Mouse (Mus musculus) stomach, embryonic 16.5 days (tissue): ENCODE results near the gene Olfr722. TPM values are rescaled to one million over a fixed set of nuclear protein-coding genes. Genes with fewer than 3 reads are reported as not detected.
"Not testable (repeated sequence)": the region's sequence is repeated elsewhere in the genome, so short reads cannot be mapped to it uniquely, and the experiment has no call there.

Source experiments
- ATAC-seq: fragments of 200-750 bp; cut with Nextera tagmentation; 2 replicates; pipeline ENCODE4 v1.8.0; 2017; ENCODE audit warnings: moderate number of reproducible peaks, moderate TSS enrichment; ENCODE audit not compliant: insufficient read depth, low FRiP score
- H3K27ac ChIP-seq: fragments of 300-500 bp; sonication (generic); 2 replicates; pipeline ENCODE4 v1.5.1; 2014; ENCODE audit warnings: low read length
- H3K27me3 ChIP-seq: fragments of 300-500 bp; sonication (generic); 2 replicates; pipeline ENCODE4 v1.6.1; 2014; ENCODE audit warnings: low read length, control low read depth, mixed read lengths; ENCODE audit not compliant: control insufficient read depth, insufficient read depth
- H3K36me3 ChIP-seq: fragments of 300-500 bp; sonication (generic); 2 replicates; pipeline ENCODE4 v1.6.1; 2014; ENCODE audit warnings: low read length; ENCODE audit not compliant: control insufficient read depth, insufficient read depth
- H3K4me1 ChIP-seq: fragments of 300-500 bp; sonication (generic); 2 replicates; pipeline ENCODE4 v1.6.1; 2014; ENCODE audit warnings: low read length, control low read depth, mixed read lengths; ENCODE audit not compliant: control insufficient read depth, insufficient read depth
- H3K4me2 ChIP-seq: fragments of 300-500 bp; sonication (generic); 2 replicates; pipeline ENCODE4 v1.6.1; 2014; ENCODE audit warnings: low read depth, low read length, mixed read lengths
- H3K4me3 ChIP-seq: fragments of 300-500 bp; sonication (generic); replicated peaks from 2 replicates; pipeline ENCODE4 v1.5.1; 2014; ENCODE audit warnings: mild to moderate bottlenecking, low read length
- H3K9ac ChIP-seq: fragments of 300-500 bp; sonication (generic); 2 replicates; pipeline ENCODE4 v1.6.1; 2014; ENCODE audit warnings: low read length
- H3K9me3 ChIP-seq: fragments of 300-500 bp; sonication (generic); replicated peaks from 2 replicates; pipeline ENCODE4 v1.6.1; 2016; ENCODE audit warnings: low read length, control low read depth; ENCODE audit not compliant: control insufficient read depth
- polyA plus RNA-seq: library from polyadenylated mRNA; unstranded; fragments of >200 nt; fragmentation: Nextera tagmentation; extraction: Ambion mirVana; gene quantifications from 2 replicates; pipeline ENCODE4 v1.2.1, GENCODE M21; 2015

The Olfr722 gene
- polyA plus RNA-seq = not detected in 2 replicates

DNA sequence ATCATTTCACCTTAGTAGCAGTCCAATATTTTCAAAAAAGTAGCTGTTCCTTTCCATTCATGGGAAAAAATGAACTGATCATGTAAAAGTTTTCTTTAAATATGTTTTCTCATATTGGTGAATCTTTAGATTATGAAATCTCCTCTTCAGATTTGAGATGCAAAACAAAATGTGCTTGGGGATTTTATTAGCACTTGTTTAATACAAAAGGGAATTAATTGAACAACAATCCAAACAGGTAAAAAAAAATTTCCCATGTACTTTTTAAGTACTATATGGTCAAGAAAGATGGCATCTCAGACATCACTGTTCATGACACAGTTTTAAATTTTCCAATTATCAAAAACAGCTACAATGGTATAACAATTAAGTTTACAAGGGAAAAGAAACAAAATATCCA is at the start of gene Olfr722:
Gene Olfr722, minus strand, starts transcription at position 101 of the 400 bp plus-strand sequence.
- Histone ChIP-seq H3K4me2 (no peak within 1 kb of the TSS), H3K27me3 (no peaks in the 10 kb centered on the region), H3K9me3 (no peaks in the 10 kb centered on the region), H3K27ac (no peak within 1 kb of the TSS), H3K36me3 (no peaks in the 10 kb centered on the region), H3K4me3 (no peak within 1 kb of the TSS), H3K9ac (no peak within 1 kb of the TSS), H3K4me1 (no peaks in the 10 kb centered on the region)
- ATAC-seq = no peak

DNA sequence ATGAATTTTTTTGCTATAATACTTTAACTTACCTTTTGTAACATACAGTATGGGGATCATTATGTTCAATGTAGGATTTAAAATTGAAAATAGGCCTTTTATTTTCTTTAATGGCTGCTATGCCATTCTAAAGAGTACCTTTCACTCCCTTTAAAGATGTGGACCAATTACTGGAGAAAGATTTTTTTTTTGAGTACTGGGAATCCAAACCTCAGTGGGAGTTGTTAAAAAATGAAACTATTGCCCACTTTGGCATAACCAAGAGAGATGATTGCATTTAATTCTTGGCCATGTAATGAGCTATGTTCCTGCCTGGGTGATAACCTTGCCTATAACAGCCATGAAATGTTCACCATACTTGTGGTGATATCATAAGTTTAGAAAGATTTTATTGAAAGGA is 29.9 kb upstream of the Olfr722 start, which contains the start of gene Olfr723:
Gene Olfr723, minus strand, starts transcription at position 101 of the 400 bp plus-strand sequence.
- ATAC-seq, H3K4me2 ChIP-seq, H3K4me1 ChIP-seq, H3K9ac ChIP-seq, H3K9me3 ChIP-seq, H3K27me3 ChIP-seq, H3K27ac ChIP-seq, H3K4me3 ChIP-seq, H3K36me3 ChIP-seq: not testable (repeated sequence)

DNA sequence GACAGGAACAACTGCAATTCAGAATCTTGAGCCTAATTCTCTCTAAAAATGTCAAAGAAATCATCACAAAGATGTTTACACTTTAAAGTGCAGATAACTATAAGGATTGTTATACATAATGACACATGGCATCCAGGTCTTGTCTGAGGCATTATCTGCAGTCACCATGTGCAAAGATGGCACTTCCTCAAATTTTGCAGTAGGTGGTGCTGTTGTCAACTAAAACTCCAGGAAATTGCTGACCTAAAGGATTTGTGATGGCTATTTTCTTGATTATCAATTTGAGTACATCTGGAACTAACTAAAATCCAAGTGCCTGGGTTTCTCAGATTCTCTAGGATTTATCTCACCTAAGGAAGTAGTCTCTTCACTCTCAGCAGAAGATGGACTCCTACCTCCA is 41.4 kb downstream of the Olfr722 start:
- no peaks in the 10 kb centered on the region for H3K36me3 ChIP-seq
- ATAC-seq = no peak
- no peaks in the 10 kb centered on the region for H3K27me3 ChIP-seq
- no peaks in the 10 kb centered on the region for H3K4me1 ChIP-seq
- no peaks in the 10 kb centered on the region for H3K9me3 ChIP-seq
- no peak overlapping the region for H3K4me2 ChIP-seq
- no peak overlapping the region for H3K27ac ChIP-seq
- H3K9ac ChIP-seq = no peak overlapping the region
- no peak overlapping the region for H3K4me3 ChIP-seq

Other genes with a start within 250 kb of the Olfr722 start
- gene Armh4, start 118.6 kb downstream of the Olfr722 start, polyA plus RNA-seq = 13.1 and 14.9 TPM in 2 replicates
- not detected in 2 replicates for gene Olfr723, start 29.8 kb upstream of the Olfr722 start, polyA plus RNA-seq
- gene Olfr724, start 61.3 kb upstream of the Olfr722 start, polyA plus RNA-seq = not detected in 2 replicates
- gene Olfr725, start 138.4 kb upstream of the Olfr722 start, polyA plus RNA-seq = not detected in 2 replicates
- gene Olfr726, start 189.0 kb upstream of the Olfr722 start, polyA plus RNA-seq = not detected in 2 replicates
- not detected in 2 replicates for gene Olfr727, start 221.2 kb upstream of the Olfr722 start, polyA plus RNA-seq
- gene Olfr728, start 240.7 kb upstream of the Olfr722 start, polyA plus RNA-seq = not detected in 2 replicates